Mouse (Mus musculus) left cerebral cortex, adult 8-10 months (tissue): Measurements from ENCODE around the gene Ajm1. TPM values are rescaled to one million over a fixed set of nuclear protein-coding genes. Genes with fewer than 3 reads are reported as not detected.

Experiments used
- DNase-seq, 2 experiments: peaks; one replicate each; pipeline ENCODE4 v3.0.0; 2022; ENCODE audit warnings: low spot score in 2 of 2
- total RNA-seq, 4 experiments: library from RNA; stranded (reverse); gene quantifications; 2 replicates each; pipeline ENCODE4 v1.2.4; 2022

Ajm1 gene
- 10 to 100 TPM; 86.8 to 96.3 (median 92.7) TPM for total RNA-seq

- peak; percentile 72 to 74 for DNase-seq
These were observed at the start of gene Ajm1 for GRCm38 (mm10) chr2:25581294-25581864. Ajm1 (minus strand) TSS chr2:25581757.

GRCm38 (mm10) chr2:25628738-25629137 lies 47.2 kb upstream of the Ajm1 start:
- DNase-seq = no peak

- no peak for DNase-seq
These were observed 46.3 kb upstream of the Ajm1 start, which contains the start of gene Fcna for GRCm38 (mm10) chr2:25627811-25628210. Fcna (minus strand) TSS chr2:25628030.

GRCm38 (mm10) chr2:25625986-25626385 lies 44.4 kb upstream of the Ajm1 start:
- no peak for DNase-seq

- peak; percentile 67 to 91 for DNase-seq
These were observed 40.0 kb upstream of the Ajm1 start, which contains the start of gene Tmem141 for GRCm38 (mm10) chr2:25621229-25622200. Tmem141 (minus strand) TSS chr2:25622005.

GRCm38 (mm10) chr2:25620852-25621228 lies 39.3 kb upstream of the Ajm1 start:
- no peak for DNase-seq

GRCm38 (mm10) chr2:25620386-25620785 lies 38.8 kb upstream of the Ajm1 start:
- no peak for DNase-seq

GRCm38 (mm10) chr2:25617578-25617977 lies 36.0 kb upstream of the Ajm1 start, which contains the start of gene Ccdc183:
Ccdc183 (minus strand) TSS chr2:25617678.
- no peak for DNase-seq

- DNase-seq = no peak
These were observed 34.8 kb upstream of the Ajm1 start for GRCm38 (mm10) chr2:25616398-25616797.

- DNase-seq = no peak
These were observed 27.1 kb upstream of the Ajm1 start for GRCm38 (mm10) chr2:25608671-25609070.

- DNase-seq = peak; percentile 84 to 85
These were observed 26.4 kb upstream of the Ajm1 start, which contains the start of gene Rabl6 for GRCm38 (mm10) chr2:25607761-25608622. Rabl6 (minus strand) TSS chr2:25608521.

GRCm38 (mm10) chr2:25602526-25602925 lies 21.0 kb upstream of the Ajm1 start:
- DNase-seq = no peak

GRCm38 (mm10) chr2:25600037-25600436 lies 18.5 kb upstream of the Ajm1 start:
- no peak for DNase-seq

- DNase-seq = no peak
These were observed 17.2 kb upstream of the Ajm1 start for GRCm38 (mm10) chr2:25598749-25599148.

GRCm38 (mm10) chr2:25596765-25597510 lies 15.4 kb upstream of the Ajm1 start:
- no peak for DNase-seq

GRCm38 (mm10) chr2:25591863-25592262 lies 10.3 kb upstream of the Ajm1 start:
- no peak for DNase-seq

GRCm38 (mm10) chr2:25588227-25588907 lies 6.8 kb upstream of the Ajm1 start:
- no peak for DNase-seq

- DNase-seq = no peak
These were observed 5.7 kb upstream of the Ajm1 start for GRCm38 (mm10) chr2:25587290-25587689.

GRCm38 (mm10) chr2:25585601-25586000 lies 4.0 kb upstream of the Ajm1 start:
- DNase-seq = no peak

GRCm38 (mm10) chr2:25584856-25585255 lies 3.3 kb upstream of the Ajm1 start:
- DNase-seq = peak in 1 of 2 experiments; percentile 48
